Mouse (Mus musculus): Measurements from ENCODE around the gene Fam13a. TPM values are rescaled to one million over a fixed set of nuclear protein-coding genes. Genes with fewer than 3 reads are reported as not detected.

Gene Fam13a
- polyA plus RNA-seq, 1 experiment from 2014 or later = 7.5 TPM

DNA sequence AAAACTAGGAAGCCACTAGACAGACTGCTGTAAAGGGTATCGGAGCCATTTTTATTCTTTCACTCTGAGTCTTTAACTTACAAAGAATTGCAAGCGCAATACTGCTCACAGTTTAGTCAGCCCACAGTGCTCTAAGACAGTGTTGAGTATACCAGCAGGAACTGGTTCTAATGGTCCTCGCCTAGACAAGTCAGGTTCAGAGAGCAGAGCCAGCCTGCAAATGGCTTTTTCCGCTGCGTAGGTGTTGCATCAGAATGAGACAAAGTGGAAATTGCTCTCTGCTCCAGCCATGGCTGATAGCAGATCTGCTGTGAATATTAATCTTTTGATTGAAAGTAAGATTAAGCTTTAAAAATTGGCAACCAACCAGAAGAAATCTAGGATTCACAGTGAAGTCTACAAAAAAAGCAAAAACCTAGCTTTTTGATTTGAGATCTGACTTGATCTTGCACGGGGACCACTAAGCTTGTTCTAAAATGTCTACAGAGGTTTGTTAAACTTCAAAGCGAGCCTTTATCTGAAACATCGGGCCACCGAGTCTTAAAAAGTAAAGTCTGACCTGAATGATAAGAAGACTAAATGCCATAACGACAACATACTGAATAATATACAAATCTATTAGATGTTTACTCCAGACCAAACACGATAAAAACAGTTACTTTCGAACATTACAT lies 91.7 kb downstream of the Fam13a start:
- Histone ChIP-seq H3K27ac (no peak overlapping the region), H3K9me3 (no peaks in the 10 kb centered on the region), H3K9ac (no peak overlapping the region), H3K4me1 (peaks cover 6% of the 10 kb centered on the region; the same call in 1 of the 2 replicates), H3K36me3 (peaks cover 7% of the 10 kb centered on the region; the same call in 1 of the 2 replicates), H3K4me3 (no peak overlapping the region), H3K4me2 (no peak overlapping the region), H3K27me3 (no peaks in the 10 kb centered on the region)
- no peak for ATAC-seq (ENCODE audit: insufficient number of reproducible peaks, insufficient read depth, low FRiP score, low TSS enrichment, low read depth)
- WGBS = 81% methylated on average over 12 of the region's 12 CpGs

GRCm38 (mm10) chr6:58931149-58931548 lies 93.2 kb downstream of the Fam13a start:
- 71% methylated on average over 4 of the region's 4 CpGs for WGBS
- H3K9ac ChIP-seq = no peak overlapping the region
- no peak for ATAC-seq (ENCODE audit: insufficient number of reproducible peaks, insufficient read depth, low FRiP score, low TSS enrichment, low read depth)

GRCm38 (mm10) chr6:58929911-58930431 lies 94.4 kb downstream of the Fam13a start:
- 83% methylated on average over 9 of the region's 9 CpGs for WGBS
- no peak overlapping the region for H3K4me2 ChIP-seq
- H3K4me1 ChIP-seq = peaks cover 6% of the 10 kb centered on the region; the same call in 1 of the 2 replicates
- H3K9ac ChIP-seq = no peak overlapping the region
- H3K36me3 ChIP-seq = peaks cover 2% of the 10 kb centered on the region; the same call in 1 of the 2 replicates
- no peak overlapping the region for H3K4me3 ChIP-seq
- ATAC-seq (ENCODE audit: insufficient number of reproducible peaks, insufficient read depth, low FRiP score, low TSS enrichment, low read depth) = no peak
- no peak overlapping the region for H3K27ac ChIP-seq
- no peaks in the 10 kb centered on the region for H3K9me3 ChIP-seq
- no peaks in the 10 kb centered on the region for H3K27me3 ChIP-seq

More at GRCm38 (mm10) chr6:58931149-58931548, 93.2 kb downstream of the Fam13a start:
- H3K27me3 ChIP-seq = no peaks in the 10 kb centered on the region
- H3K4me3 ChIP-seq = no peak overlapping the region
- no peak overlapping the region for H3K4me2 ChIP-seq
- no peaks in the 10 kb centered on the region for H3K9me3 ChIP-seq
- H3K27ac ChIP-seq = no peak overlapping the region
- peaks cover 6% of the 10 kb centered on the region; the same call in 1 of the 2 replicates for H3K4me1 ChIP-seq
- peaks cover 7% of the 10 kb centered on the region; the same call in 1 of the 2 replicates for H3K36me3 ChIP-seq

GRCm38 (mm10) chr6:58927881-58928280 lies 96.5 kb downstream of the Fam13a start:
- Histone ChIP-seq H3K9ac (no peak overlapping the region), H3K36me3 (no peaks in the 10 kb centered on the region), H3K4me1 (0 out of 2 replicates have a peak, but pooled peaks cover 2% of the 10 kb centered on the region), H3K27me3 (no peaks in the 10 kb centered on the region), H3K4me2 (no peak overlapping the region), H3K9me3 (no peaks in the 10 kb centered on the region), H3K4me3 (no peak overlapping the region), H3K27ac (no peak overlapping the region)
- 69% methylated on average over 2 of the region's 2 CpGs for WGBS
- ATAC-seq (ENCODE audit: insufficient number of reproducible peaks, insufficient read depth, low FRiP score, low TSS enrichment, low read depth) = no peak

DNA sequence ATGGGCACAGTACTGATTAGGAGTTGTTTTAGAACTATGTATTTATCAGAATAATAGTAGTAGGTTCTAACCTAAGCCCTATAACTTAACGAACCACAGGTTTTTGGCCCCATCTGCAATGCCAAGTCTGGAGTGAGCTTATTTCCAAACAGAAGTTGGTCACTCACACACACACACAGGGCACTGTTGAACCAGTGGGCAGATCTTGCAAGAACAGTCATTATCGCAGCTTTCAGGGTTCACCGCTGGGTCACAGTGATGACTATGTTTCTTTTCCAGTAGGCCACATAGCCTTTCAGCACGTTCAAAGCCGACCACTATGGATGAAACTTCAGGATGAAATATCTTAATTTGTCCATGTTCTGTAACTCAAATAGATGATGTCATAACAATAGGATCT lies 101.8 kb downstream of the Fam13a start:
- WGBS = 87% methylated on average over 5 of the region's 5 CpGs
- no peak overlapping the region for H3K4me3 ChIP-seq
- H3K4me2 ChIP-seq = no peak overlapping the region
- no peak overlapping the region for H3K27ac ChIP-seq
- ATAC-seq (ENCODE audit: insufficient number of reproducible peaks, insufficient read depth, low FRiP score, low TSS enrichment, low read depth) = no peak
- H3K27me3 ChIP-seq = no peaks in the 10 kb centered on the region
- H3K36me3 ChIP-seq = no peaks in the 10 kb centered on the region
- H3K9me3 ChIP-seq = no peaks in the 10 kb centered on the region
- H3K9ac ChIP-seq = no peak overlapping the region
- H3K4me1 ChIP-seq = no peaks in the 10 kb centered on the region

- H3K4me1 ChIP-seq = no peaks in the 10 kb centered on the region
- no peaks in the 10 kb centered on the region for H3K36me3 ChIP-seq
- H3K4me2 ChIP-seq = no peak overlapping the region
- no peak for ATAC-seq (ENCODE audit: insufficient number of reproducible peaks, insufficient read depth, low FRiP score, low TSS enrichment, low read depth)
- H3K27me3 ChIP-seq = no peaks in the 10 kb centered on the region
- 51% methylated on average over 3 of the region's 3 CpGs for WGBS
- H3K9me3 ChIP-seq = no peaks in the 10 kb centered on the region
- no peak overlapping the region for H3K27ac ChIP-seq
- H3K4me3 ChIP-seq = no peak overlapping the region
- no peak overlapping the region for H3K9ac ChIP-seq
Observed at GRCm38 (mm10) chr6:58921623-58922022, 102.7 kb downstream of the Fam13a start.

GRCm38 (mm10) chr6:58920735-58921134 lies 103.6 kb downstream of the Fam13a start:
- Histone ChIP-seq H3K27ac (no peak overlapping the region), H3K4me3 (no peak overlapping the region), H3K36me3 (no peaks in the 10 kb centered on the region), H3K4me1 (no peaks in the 10 kb centered on the region), H3K9ac (no peak overlapping the region), H3K27me3 (no peaks in the 10 kb centered on the region), H3K9me3 (no peaks in the 10 kb centered on the region), H3K4me2 (no peak overlapping the region)
- no peak for ATAC-seq (ENCODE audit: insufficient number of reproducible peaks, insufficient read depth, low FRiP score, low TSS enrichment, low read depth)
- 82% methylated on average over 6 of the region's 6 CpGs for WGBS

- H3K9me3 ChIP-seq = no peaks in the 10 kb centered on the region
- WGBS = 88% methylated on average over 5 of the region's 5 CpGs
- no peaks in the 10 kb centered on the region for H3K27me3 ChIP-seq
- H3K4me2 ChIP-seq = no peak overlapping the region
- ATAC-seq (ENCODE audit: insufficient number of reproducible peaks, insufficient read depth, low FRiP score, low TSS enrichment, low read depth) = no peak
- H3K4me1 ChIP-seq = no peaks in the 10 kb centered on the region
- no peak overlapping the region for H3K4me3 ChIP-seq
- no peak overlapping the region for H3K9ac ChIP-seq
- H3K27ac ChIP-seq = no peak overlapping the region
- H3K36me3 ChIP-seq = no peaks in the 10 kb centered on the region
Observed at GRCm38 (mm10) chr6:58916498-58916897, 107.9 kb downstream of the Fam13a start.

GRCm38 (mm10) chr6:58913971-58914370 lies 110.4 kb downstream of the Fam13a start:
- ATAC-seq (ENCODE audit: insufficient number of reproducible peaks, insufficient read depth, low FRiP score, low TSS enrichment, low read depth) = no peak
- H3K27me3 ChIP-seq = no peaks in the 10 kb centered on the region
- no peak overlapping the region for H3K9ac ChIP-seq
- no peaks in the 10 kb centered on the region for H3K9me3 ChIP-seq
- H3K36me3 ChIP-seq = no peaks in the 10 kb centered on the region
- H3K27ac ChIP-seq = no peak overlapping the region
- 74% methylated on average over 5 of the region's 5 CpGs for WGBS
- H3K4me3 ChIP-seq = no peak overlapping the region
- no peak overlapping the region for H3K4me2 ChIP-seq
- H3K4me1 ChIP-seq = no peaks in the 10 kb centered on the region

DNA sequence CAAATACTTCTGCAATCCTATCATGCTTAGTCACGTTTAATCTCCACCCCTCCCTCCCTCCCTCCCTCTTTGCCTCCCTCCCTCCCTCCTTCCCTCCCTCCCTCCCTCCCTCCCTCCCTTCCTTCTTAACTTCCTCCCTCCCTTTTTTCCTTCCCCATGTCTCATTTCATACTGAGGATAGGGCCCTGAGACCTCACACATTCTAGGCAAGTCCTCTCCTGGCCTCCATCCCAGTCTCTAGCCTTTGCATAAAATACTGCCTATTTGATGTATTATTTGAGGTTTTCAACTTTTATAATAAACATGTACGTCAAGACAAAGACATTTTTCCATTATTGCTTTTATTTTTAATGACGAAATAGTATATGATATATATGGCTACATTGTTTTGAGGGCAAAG lies 110.8 kb downstream of the Fam13a start:
- no peak overlapping the region for H3K27ac ChIP-seq
- no peaks in the 10 kb centered on the region for H3K4me1 ChIP-seq
- no peak overlapping the region for H3K9ac ChIP-seq
- WGBS = 69% methylated on average over 3 of the region's 3 CpGs
- H3K4me3 ChIP-seq = no peak overlapping the region
- no peaks in the 10 kb centered on the region for H3K9me3 ChIP-seq
- H3K27me3 ChIP-seq = no peaks in the 10 kb centered on the region
- no peaks in the 10 kb centered on the region for H3K36me3 ChIP-seq
- H3K4me2 ChIP-seq = no peak overlapping the region
- no peak for ATAC-seq (ENCODE audit: insufficient number of reproducible peaks, insufficient read depth, low FRiP score, low TSS enrichment, low read depth)

DNA sequence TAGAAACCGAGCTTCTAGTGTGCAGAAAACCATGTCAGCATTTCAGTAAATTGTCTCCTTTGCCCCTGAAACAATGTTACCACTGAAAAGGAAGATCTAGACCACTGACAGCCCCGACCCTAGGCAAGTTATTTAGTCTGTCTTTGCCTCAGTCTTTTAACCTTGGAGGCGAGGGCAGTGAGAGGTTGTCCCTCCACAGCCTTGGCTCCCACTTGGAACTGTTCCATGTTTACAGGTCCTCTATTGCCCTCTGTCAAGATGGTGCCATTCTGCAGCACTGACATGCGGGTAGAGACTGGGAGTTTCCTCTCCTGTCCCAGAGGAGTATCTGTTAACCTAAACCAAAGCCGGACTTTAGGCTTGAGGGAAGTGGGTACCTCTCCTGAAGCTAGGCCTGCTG lies 111.5 kb downstream of the Fam13a start:
- Histone ChIP-seq H3K9ac (no peak overlapping the region), H3K4me3 (no peak overlapping the region), H3K27ac (no peak overlapping the region), H3K36me3 (no peaks in the 10 kb centered on the region), H3K27me3 (no peaks in the 10 kb centered on the region), H3K4me2 (no peak overlapping the region), H3K4me1 (no peaks in the 10 kb centered on the region), H3K9me3 (no peaks in the 10 kb centered on the region)
- no peak for ATAC-seq (ENCODE audit: insufficient number of reproducible peaks, insufficient read depth, low FRiP score, low TSS enrichment, low read depth)
- 66% methylated on average over 5 of the region's 5 CpGs for WGBS

GRCm38 (mm10) chr6:58907791-58908190 lies 116.6 kb downstream of the Fam13a start:
- WGBS = 78% methylated on average over 2 of the region's 2 CpGs

More at GRCm38 (mm10) chr6:58907791-58908190, 116.6 kb downstream of the Fam13a start:
- peaks cover 15% of the 10 kb centered on the region for H3K9me3 ChIP-seq
- H3K9ac ChIP-seq = no peak overlapping the region
- H3K4me2 ChIP-seq = no peak overlapping the region
- no peak overlapping the region for H3K4me3 ChIP-seq
- peaks cover 5% of the 10 kb centered on the region; the same call in 1 of the 2 replicates for H3K27me3 ChIP-seq
- H3K36me3 ChIP-seq = peaks cover 12% of the 10 kb centered on the region; the same call in 1 of the 2 replicates
- H3K4me1 ChIP-seq = no peaks in the 10 kb centered on the region
- no peak overlapping the region for H3K27ac ChIP-seq
- no peak for ATAC-seq (ENCODE audit: insufficient number of reproducible peaks, insufficient read depth, low FRiP score, low TSS enrichment, low read depth)
